Mouse (Mus musculus) limb, embryonic 14.5 days (tissue): ENCODE results near the gene Gm20388. TPM values are rescaled to one million over a fixed set of nuclear protein-coding genes. Genes with fewer than 3 reads are reported as not detected.

ENCODE experiments used
- ATAC-seq: fragments of 200-750 bp; cut with Nextera tagmentation; 2 replicates; pipeline ENCODE4 v1.8.0; 2017; ENCODE audit warnings: low read depth, moderate number of reproducible peaks, moderate TSS enrichment; ENCODE audit not compliant: low FRiP score
- DNase-seq: peaks from one replicate; pipeline ENCODE4 v3.0.0-alpha.2; 2015; ENCODE audit warnings: low spot score
- H3K27ac ChIP-seq: fragments of 300-500 bp; sonication (generic); replicated peaks from 2 replicates; pipeline ENCODE4 v1.5.1; 2014; ENCODE audit warnings: low read depth, mild to moderate bottlenecking, low read length, moderate library complexity, mixed read lengths
- H3K27me3 ChIP-seq: fragments of 300-500 bp; sonication (generic); 2 replicates; pipeline ENCODE4 v1.6.1; 2014; ENCODE audit warnings: low read length, mixed read lengths; ENCODE audit not compliant: control insufficient read depth, insufficient read depth
- H3K36me3 ChIP-seq: fragments of 300-500 bp; sonication (generic); 2 replicates; pipeline ENCODE4 v1.6.1; 2014; ENCODE audit warnings: mild to moderate bottlenecking, low read length, moderate library complexity, mixed read lengths; ENCODE audit not compliant: control insufficient read depth, insufficient read depth
- H3K4me1 ChIP-seq: fragments of 300-500 bp; sonication (generic); 2 replicates; pipeline ENCODE4 v1.6.1; 2014; ENCODE audit warnings: antibody characterized with exemption, low read length, mixed read lengths; ENCODE audit not compliant: control insufficient read depth, insufficient read depth
- H3K4me2 ChIP-seq: fragments of 300-500 bp; sonication (generic); replicated peaks from 2 replicates; pipeline ENCODE4 v1.6.1; 2014; ENCODE audit warnings: low read depth, mild to moderate bottlenecking, low read length, moderate library complexity; ENCODE audit not compliant: severe bottlenecking
- H3K4me3 ChIP-seq: fragments of 300-500 bp; sonication (generic); replicated peaks from 2 replicates; pipeline ENCODE4 v1.5.1; 2014; ENCODE audit warnings: low read length
- H3K9ac ChIP-seq: fragments of 300-500 bp; sonication (generic); 2 replicates; pipeline ENCODE4 v1.6.1; 2014; ENCODE audit warnings: mild to moderate bottlenecking, low read depth, low read length, moderate library complexity; ENCODE audit not compliant: severe bottlenecking
- H3K9me3 ChIP-seq: fragments of 300-500 bp; sonication (generic); 2 replicates; pipeline ENCODE4 v1.6.1; 2016; ENCODE audit warnings: low read length; ENCODE audit not compliant: control insufficient read depth
- POLR2A ChIP-seq: fragments of 200-500 bp; IDR thresholded peaks from 2 replicates; pipeline ENCODE4 v1.8.0; 2012; ENCODE audit warnings: inconsistent platforms, mild to moderate bottlenecking, moderate library complexity, borderline replicate concordance; ENCODE audit not compliant: insufficient read depth, insufficient read length; ENCODE audit errors: extremely low read depth
- WGBS: fragments of 180-500 bp; shearing (Covaris S2); extraction: QIAGEN DNeasy Blood & Tissue Kit; methylation state at CpG from one replicate; pipeline ENCODE4 v1.1.7; 2014; 5-methylcytosine and 5-hydroxymethylcytosine counted together
- polyA plus RNA-seq, 2 experiments: library from polyadenylated mRNA; depleted of rRNA in 1 of 2; stranded (reverse) in 1 of 2; unstranded in 1 of 2; fragments of >200 nt; fragmentation: Nextera tagmentation in 1 of 2; extraction: Ambion mirVana in 1 of 2; gene quantifications; 2 replicates each; pipeline versions ENCODE4 v1.2.1 to v1.2.3; 2012 to 2014

Gene Gm20388
- polyA plus RNA-seq, 2 experiments = 1.9 to 49.9 TPM

DNA sequence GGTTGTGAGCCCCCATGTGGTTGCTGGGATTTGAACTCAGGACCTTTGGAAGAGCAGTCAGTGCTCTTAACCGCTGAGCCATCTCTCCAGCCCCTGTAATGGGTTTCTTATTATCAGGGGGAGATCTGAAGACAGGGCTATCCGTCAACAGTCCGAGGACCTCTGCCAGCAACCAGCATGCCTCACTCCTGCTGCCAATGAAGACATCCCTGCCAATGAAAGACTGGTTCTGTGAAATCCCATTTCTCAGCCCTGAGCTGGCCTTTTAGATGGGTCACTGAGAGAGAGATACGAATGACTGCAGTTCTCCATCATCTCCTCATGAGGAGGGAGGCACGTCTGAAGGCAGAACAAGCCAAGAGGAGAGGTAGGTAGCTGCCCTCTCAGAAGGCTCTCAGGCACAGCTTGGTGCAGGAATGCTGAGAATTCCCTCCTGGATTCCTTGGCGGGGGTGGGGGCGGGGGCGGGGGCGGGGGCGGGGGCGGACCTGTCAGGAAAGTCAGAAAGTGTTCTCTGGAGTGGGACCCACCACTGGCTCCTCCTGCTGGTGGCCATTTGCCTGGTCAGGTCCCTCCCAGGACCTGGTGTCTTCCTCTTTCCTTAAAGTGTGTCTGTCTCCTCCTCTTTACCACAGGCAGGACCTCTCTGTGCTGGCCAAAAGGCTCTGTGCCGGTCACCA, 2648.2 kb downstream of the Gm20388 start:
- DNase-seq (no peak), ATAC-seq (no peak)
- Histone ChIP-seq H3K9ac (no peak overlapping the region), H3K27ac (no peak overlapping the region), H3K36me3 (no peaks in the 10 kb centered on the region), H3K4me3 (no peak overlapping the region), H3K9me3 (no peaks in the 10 kb centered on the region), H3K4me2 (no peak overlapping the region), H3K4me1 (peaks cover 15% of the 10 kb centered on the region), H3K27me3 (no peaks in the 10 kb centered on the region)
- no peak for TF ChIP-seq POLR2A
- WGBS = 21% methylated on average over 9 of the region's 12 CpGs

DNA sequence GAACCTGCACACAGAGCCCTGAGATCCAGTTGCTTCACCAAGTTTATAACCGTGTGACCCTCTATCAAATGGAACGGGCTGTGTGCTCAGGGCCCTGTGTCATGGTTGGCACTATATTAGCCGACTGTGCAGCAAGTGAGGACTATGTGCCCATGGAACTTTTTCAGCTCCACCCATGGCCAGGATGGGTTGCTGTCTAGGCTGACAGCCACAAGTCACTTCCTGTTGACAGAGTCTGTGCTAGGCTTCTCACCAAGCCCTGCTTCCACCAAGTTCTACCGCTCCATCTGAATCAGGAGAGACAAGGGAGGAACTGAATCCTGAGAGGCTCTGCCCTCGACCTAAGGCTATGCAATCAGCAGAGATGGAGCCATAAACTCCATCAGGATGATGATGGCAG, 2650.6 kb downstream of the Gm20388 start:
- Histone ChIP-seq H3K27me3 (no peaks in the 10 kb centered on the region), H3K9me3 (no peaks in the 10 kb centered on the region), H3K4me1 (peaks cover 12% of the 10 kb centered on the region), H3K27ac (no peak overlapping the region), H3K4me2 (no peak overlapping the region), H3K4me3 (no peak overlapping the region), H3K36me3 (no peaks in the 10 kb centered on the region), H3K9ac (no peak overlapping the region)
- DNase-seq (no peak), ATAC-seq (no peak)
- WGBS = 74% methylated on average over 5 of the region's 5 CpGs
- TF ChIP-seq POLR2A = no peak

DNA sequence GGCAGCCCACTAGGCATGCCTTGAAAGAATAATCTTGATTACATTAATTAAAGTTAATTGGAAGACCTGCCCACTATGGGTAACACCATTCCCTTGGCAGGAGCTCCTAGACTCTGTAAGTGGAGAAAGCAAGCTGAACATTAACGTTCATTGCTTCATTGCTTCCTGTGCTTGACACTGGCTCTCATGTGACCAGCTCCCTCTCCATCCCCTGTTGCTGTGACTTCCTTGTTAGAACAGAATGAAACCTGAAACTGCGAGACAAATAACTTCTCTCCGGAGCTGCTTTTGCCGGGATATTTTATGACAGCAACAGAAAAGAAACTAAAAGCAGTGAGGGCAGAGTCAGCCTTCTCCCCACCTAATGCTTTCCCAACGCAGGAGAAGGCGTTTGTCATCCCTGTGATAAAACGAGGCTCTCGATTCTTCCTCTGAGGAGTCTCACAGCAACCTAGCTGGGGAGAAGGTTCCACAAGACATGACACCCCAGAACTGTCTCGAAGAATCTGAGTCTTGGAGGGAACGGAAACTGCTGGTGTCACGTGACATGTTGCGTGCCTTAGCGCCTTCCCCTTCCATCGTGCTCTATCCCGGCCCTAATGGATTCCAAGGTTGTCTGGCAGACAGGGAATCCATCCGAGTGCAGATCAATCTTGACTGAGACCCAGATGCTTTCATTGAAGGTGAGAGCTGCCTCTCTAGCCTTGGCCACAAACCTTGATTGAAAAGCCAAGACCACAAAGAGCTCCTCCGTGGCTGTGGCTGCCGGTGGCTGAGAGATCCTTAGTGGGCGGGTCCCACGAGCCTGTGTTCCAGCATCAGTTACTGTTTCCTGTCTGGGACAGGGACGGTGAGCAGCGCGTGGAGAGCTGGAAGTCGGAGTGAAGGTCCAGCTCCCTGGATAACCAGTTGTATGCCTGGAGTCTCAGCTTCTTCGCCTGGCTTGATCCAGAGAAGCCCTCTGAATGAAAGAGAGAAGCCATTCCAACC, 2654.0 kb downstream of the Gm20388 start:
- Histone ChIP-seq H3K9me3 (no peaks in the 10 kb centered on the region), H3K36me3 (peaks cover 8% of the 10 kb centered on the region), H3K27me3 (no peaks in the 10 kb centered on the region), H3K4me2 (no peak overlapping the region), H3K9ac (no peak overlapping the region), H3K4me1 (peaks cover 19% of the 10 kb centered on the region), H3K4me3 (no peak overlapping the region), H3K27ac (no peak overlapping the region)
- no peak for DNase-seq
- 72% methylated on average over 25 of the region's 25 CpGs for WGBS
- TF ChIP-seq POLR2A = no peak
- ATAC-seq = no peak

GRCm38 (mm10) chr8:122566766-122567165, 2656.1 kb downstream of the Gm20388 start:
- ATAC-seq (no peak), DNase-seq (no peak)
- Histone ChIP-seq H3K9me3 (no peaks in the 10 kb centered on the region), H3K27me3 (no peaks in the 10 kb centered on the region), H3K4me3 (peak overlapping the region; percentile 93), H3K27ac (peak overlapping the region; percentile 85), H3K4me2 (peak overlapping the region; percentile 84), H3K9ac (peak overlapping the region; percentile 94), H3K4me1 (peaks cover 19% of the 10 kb centered on the region), H3K36me3 (peaks cover 29% of the 10 kb centered on the region)
- TF ChIP-seq POLR2A = no peak
- 56% methylated on average over 6 of the region's 6 CpGs for WGBS

DNA sequence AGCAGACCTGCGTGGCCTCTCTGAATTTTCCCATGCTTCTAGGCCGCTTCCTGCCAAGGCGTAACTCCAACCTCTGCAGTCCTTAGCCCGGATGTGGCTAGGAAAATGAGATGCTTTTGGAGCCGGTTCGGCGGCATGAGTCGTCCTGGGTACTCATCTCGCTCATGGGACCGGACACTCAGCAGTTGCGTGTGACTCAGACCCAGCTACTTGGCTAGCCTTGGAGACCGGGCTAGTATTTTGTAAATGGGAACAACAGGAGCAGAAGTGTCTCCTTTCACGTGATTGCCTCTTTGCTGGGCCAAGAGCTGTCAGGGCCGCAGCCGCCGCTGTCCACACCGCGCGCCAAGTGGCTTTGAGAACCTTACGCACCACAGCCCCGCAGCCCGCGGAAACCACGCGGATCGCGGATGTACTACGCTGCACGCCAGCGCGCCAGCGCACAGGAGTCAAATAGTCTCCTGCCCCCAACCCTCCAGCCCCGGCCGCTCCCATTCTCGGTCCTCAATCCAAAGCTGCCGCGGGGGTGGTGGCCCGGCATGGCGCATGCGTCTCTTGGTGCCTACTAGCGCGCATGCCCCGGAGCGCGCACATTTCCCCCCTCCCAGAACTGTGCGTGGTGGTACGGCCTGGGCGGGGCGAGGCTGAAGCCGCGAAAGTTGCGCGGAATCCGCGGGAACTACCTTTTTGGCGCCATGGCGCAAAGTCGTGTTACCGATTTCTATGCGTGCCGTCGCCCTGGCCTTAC, 2656.9 kb downstream of the Gm20388 start, which contains the start of gene Cdt1:
Gene Cdt1, plus strand, starts transcription at position 655 of the 748 bp plus-strand sequence.
- Histone ChIP-seq H3K27me3 (no peaks in the 10 kb centered on the region), H3K4me2 (peak within 1 kb of the TSS; percentile 84), H3K36me3 (peaks cover 36% of the 10 kb centered on the region), H3K4me1 (peaks cover 19% of the 10 kb centered on the region), H3K27ac (peak within 1 kb of the TSS; percentile 85), H3K9me3 (no peaks in the 10 kb centered on the region), H3K9ac (peak within 1 kb of the TSS; percentile 94), H3K4me3 (peak within 1 kb of the TSS; percentile 93)
- DNase-seq (peak; percentile 98), ATAC-seq (peak; percentile 94)
- WGBS = under 1% methylated on average over 62 of the region's 62 CpGs
- peak; percentile 66; the same call in 1 of the 2 replicates for TF ChIP-seq POLR2A
